Mouse (Mus musculus) cortical plate, adult 2 months (tissue): ENCODE measurements at regions not wholly inside any gene's neighbourhood (a gene's known extent, or its start where the extent isn't known, plus 50 kb on each side); places are given as distances from the start of the nearest gene placed in this dataset.

Experiments
- H3K27ac ChIP-seq: fragments of 200-500 bp; 2 replicates; pipeline ENCODE4 v1.5.1; 2012; ENCODE audit warnings: low read length, control low read depth, inconsistent platforms; ENCODE audit not compliant: insufficient read depth
- H3K4me1 ChIP-seq: fragments of 200-500 bp; 2 replicates; pipeline ENCODE4 v1.6.1; 2011; ENCODE audit warnings: low read length; ENCODE audit not compliant: control insufficient read depth, insufficient read depth
- H3K4me3 ChIP-seq: fragments of 200-500 bp; 2 replicates; pipeline ENCODE4 v1.5.1; 2011; ENCODE audit warnings: mild to moderate bottlenecking, low read length, control low read depth; ENCODE audit not compliant: insufficient read depth
- CTCF ChIP-seq: fragments of 200-500 bp; IDR thresholded peaks from 2 replicates; pipeline ENCODE4 v1.5.1; 2011; ENCODE audit warnings: mild to moderate bottlenecking, control low read depth, low read length; ENCODE audit not compliant: insufficient read depth; ENCODE audit errors: extremely low read depth
- POLR2A ChIP-seq: fragments of 200-500 bp; IDR thresholded peaks from 2 replicates; pipeline ENCODE4 v1.6.1; 2011; ENCODE audit warnings: mild to moderate bottlenecking, low read length, control low read depth; ENCODE audit not compliant: insufficient read depth; ENCODE audit errors: extremely low read depth

DNA sequence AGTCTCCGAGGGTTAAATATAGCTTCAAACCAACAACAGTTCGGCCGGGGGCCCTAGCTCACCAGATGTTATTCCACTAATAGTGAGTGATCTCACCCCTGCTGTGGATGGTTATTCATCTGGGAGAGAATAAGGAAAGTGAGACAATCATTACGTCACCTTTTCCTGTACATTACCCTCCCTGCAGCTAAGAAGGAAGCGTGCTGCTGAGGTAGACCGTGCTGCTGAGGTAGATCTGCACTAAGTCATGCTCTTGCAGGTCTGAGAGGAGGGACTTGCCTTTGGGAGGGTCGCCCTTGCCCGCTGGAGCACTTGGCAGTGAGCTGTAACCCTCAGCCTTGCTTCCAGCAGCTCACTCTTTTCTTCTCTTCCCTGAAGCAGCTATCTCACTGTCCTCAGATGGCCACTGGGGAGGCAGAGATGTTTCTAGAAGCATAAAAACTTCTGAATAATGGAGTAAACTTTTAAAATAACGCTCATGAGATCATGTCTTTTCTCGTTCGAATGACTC, 77.3 kb upstream of the Otud4 start:
- no peak overlapping the region for H3K27ac ChIP-seq
- 0 out of 2 replicates have a peak overlapping the region, but pooled peaks have one; percentile 1 for H3K4me3 ChIP-seq
- no peak for TF ChIP-seq CTCF
- TF ChIP-seq POLR2A = no peak
- peaks cover 4% of the 10 kb centered on the region; the same call in 1 of the 2 replicates for H3K4me1 ChIP-seq

DNA sequence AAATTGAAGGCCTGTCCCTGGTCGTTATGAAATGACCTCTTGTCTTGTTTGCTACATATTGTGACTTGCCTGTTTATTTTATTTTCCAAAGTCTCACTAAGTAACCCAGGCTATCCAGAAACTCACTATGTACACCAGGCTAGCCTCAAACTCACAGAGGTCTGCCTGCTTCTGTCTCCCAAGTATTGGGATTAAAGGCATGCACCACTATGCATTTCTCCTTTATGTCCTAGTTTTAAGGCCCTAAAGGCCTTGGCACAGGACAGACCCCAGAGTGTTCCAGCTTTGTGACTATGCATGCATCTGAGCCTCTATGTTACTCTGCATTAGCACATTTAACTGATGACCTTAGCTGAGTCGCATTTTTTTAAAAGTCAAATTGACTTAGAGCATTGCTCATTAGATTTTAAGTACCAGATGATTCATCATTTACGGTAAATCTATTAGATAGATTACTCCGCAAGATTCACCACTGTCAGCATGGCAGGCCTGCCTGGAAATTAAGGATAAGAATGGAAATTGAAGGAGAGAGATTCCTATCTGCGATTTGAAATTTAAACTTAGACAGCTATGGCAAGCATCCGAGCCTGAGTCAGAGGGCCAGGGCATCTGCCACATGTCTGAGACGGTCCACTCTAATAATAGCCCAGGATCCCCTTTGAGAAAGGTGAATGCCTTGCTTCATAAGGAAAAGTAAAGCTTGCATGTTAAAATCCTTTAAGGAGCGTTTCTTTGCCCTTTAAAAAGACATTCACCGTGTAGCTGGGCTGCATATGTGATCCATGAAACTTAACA, 78.0 kb upstream of the Otud4 start:
- peaks cover 4% of the 10 kb centered on the region; the same call in 1 of the 2 replicates for H3K4me1 ChIP-seq
- H3K4me3 ChIP-seq = no peak overlapping the region
- no peak for TF ChIP-seq CTCF
- TF ChIP-seq POLR2A = no peak
- no peak overlapping the region for H3K27ac ChIP-seq

DNA sequence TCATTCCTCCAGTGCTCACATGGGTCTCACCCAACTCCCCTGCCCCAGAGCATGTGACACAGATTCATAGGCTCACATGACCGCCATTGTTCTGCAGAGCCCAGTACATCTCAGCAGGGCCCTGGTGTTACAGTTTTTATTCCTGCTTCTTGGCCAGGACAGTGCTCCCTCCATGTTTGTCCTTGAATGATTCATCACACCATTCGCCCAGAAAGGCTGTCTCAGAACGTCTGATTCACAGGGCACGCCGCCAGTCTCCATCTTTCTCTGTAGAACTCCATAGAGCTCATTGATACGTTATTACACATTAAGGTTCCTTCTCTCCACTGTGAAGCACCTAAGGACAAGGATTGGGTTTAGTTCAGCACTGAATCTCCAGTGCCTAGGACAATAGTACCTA, 79.9 kb upstream of the Otud4 start:
- no peak overlapping the region for H3K4me3 ChIP-seq
- TF ChIP-seq CTCF (no peak), POLR2A (no peak)
- no peak overlapping the region for H3K27ac ChIP-seq
- H3K4me1 ChIP-seq = peaks cover 4% of the 10 kb centered on the region; the same call in 1 of the 2 replicates

DNA sequence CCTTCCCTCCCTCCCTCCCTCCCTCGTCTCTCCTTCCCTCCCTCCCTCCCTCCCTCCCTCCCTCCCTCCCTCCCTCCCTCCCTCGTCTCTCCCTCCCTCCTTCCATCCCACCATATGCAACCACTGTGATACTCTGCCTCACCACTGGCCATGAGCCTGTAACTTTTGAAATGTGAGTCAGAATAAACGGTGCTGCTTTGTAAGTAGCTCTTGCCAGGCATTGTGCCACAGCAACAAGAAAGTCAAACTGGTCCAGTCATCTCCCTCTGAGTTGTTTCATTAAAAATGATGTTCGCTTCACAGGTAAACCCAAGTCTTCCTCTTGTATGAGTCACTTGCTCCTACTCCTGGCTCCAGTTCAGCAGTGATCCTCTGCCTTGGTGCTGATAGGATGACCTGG, 85.1 kb upstream of the Otud4 start:
- no peak for TF ChIP-seq POLR2A
- H3K4me3 ChIP-seq = no peak overlapping the region
- H3K4me1 ChIP-seq = peaks cover 3% of the 10 kb centered on the region; the same call in 1 of the 2 replicates
- no peak overlapping the region for H3K27ac ChIP-seq

DNA sequence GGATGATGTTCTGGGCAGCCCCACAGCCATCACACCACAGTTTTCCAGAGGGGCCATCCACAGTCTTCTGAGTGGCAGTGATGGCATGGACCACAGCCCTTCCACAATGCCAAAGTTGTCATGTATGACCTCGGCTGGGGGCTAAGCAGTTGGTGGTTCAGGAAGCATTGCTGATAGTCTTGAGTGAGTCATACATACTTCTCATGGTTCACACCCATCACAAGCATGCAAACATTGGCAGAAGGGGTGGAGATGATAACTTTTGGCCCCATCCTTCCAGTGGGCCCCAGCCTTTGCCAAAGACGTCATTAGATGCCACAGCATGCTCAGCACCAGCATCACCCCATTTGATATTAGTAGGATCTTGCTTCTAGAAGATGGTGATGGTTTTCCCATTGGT, 89.3 kb upstream of the Otud4 start:
- Histone ChIP-seq H3K4me3 (no peak overlapping the region), H3K4me1 (no peaks in the 10 kb centered on the region), H3K27ac (no peak overlapping the region)
- no peak for TF ChIP-seq POLR2A
- no peak for TF ChIP-seq CTCF

DNA sequence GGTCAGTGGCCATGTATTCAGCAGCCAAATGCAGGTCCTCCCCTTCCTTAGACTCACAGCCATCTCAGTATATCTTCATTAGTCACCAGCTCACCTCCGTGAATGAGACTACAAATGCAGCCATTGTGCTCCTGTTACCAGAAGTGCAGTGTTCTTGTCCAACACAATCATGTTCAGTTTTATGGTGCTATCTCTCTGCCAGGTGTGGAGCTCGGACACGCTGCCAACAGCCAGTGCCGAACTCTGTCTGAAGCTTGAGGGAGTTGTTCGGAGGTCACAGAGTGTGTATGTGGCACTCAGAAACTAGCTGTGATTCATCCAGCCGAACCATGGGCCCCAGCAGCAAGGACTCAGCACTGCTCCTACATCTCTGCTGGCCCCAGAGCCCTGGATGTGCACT, 91.3 kb upstream of the Otud4 start:
- TF ChIP-seq CTCF = no peak
- TF ChIP-seq POLR2A = no peak
- no peak overlapping the region for H3K4me3 ChIP-seq
- no peak overlapping the region for H3K27ac ChIP-seq
- no peaks in the 10 kb centered on the region for H3K4me1 ChIP-seq

DNA sequence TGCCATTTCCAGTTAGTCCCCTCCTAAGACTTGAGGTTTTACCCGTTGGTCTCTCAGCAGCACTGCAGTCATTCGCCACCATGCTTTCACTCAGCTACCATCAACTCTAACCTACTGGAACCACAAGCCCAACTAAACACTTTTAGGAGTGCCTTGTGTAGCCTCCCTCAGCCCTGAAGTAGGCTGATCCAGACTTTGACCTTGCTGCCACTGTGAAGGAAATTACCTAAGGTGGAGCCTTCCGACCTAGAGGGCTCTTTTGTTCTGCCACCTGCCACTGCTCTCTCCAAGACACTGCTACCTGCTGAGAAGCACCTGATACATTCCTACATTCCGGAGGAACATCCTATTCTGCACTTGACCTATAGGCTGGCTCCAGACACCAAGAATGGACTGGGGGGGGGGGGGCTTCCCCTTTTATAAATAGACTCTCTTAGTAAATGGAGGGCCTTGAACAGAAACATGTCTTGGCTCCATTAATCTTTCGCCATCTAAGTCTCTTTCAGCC, 93.5 kb upstream of the Otud4 start:
- Histone ChIP-seq H3K4me3 (no peak overlapping the region), H3K4me1 (no peaks in the 10 kb centered on the region), H3K27ac (no peak overlapping the region)
- no peak for TF ChIP-seq CTCF
- no peak for TF ChIP-seq POLR2A

DNA sequence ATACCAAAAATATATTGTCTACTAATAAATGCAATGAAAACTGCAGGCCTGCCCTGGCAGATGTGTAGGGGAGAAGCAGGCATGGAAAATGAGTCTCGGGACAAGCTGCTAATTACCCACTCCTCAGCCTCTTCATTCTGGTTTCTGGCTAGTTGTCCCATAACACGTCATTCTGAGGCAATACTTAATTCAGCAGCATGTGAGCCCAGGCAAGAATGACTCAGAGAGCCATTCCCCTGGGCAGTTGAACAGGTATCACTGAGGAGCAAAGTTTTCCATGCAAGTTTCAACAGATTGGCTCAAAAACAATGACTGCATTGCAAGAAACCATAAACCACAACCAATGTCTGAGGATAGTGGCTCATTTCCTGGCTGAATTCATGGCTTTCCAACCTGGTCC, 97.0 kb upstream of the Otud4 start:
- no peak overlapping the region for H3K4me3 ChIP-seq
- no peak overlapping the region for H3K27ac ChIP-seq
- TF ChIP-seq POLR2A = no peak
- TF ChIP-seq CTCF = no peak

DNA sequence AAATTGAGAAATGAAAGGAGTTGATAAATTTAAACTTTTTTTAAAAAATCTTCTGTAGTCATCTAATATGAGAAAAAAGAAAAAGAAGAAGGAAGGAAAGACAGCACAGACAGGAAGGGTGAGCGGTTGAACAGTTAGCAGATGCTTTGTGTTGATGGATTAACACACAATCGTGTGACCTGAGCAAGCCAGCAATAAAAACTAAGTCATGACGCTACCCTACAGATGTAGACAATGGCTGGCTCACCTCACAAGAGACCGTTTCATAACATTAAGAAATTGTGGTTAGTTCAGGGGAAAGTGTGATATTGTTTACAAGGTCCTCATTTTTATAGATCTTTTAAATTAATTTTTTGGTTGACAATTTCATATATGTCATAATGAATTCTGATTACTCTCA, 99.4 kb upstream of the Otud4 start:
- H3K27ac ChIP-seq = no peak overlapping the region
- H3K4me3 ChIP-seq = no peak overlapping the region
- H3K4me1 ChIP-seq = no peaks in the 10 kb centered on the region
- TF ChIP-seq CTCF (no peak), POLR2A (no peak)

More for the DNA sequence above, 97.0 kb upstream of the Otud4 start:
- no peaks in the 10 kb centered on the region for H3K4me1 ChIP-seq

DNA sequence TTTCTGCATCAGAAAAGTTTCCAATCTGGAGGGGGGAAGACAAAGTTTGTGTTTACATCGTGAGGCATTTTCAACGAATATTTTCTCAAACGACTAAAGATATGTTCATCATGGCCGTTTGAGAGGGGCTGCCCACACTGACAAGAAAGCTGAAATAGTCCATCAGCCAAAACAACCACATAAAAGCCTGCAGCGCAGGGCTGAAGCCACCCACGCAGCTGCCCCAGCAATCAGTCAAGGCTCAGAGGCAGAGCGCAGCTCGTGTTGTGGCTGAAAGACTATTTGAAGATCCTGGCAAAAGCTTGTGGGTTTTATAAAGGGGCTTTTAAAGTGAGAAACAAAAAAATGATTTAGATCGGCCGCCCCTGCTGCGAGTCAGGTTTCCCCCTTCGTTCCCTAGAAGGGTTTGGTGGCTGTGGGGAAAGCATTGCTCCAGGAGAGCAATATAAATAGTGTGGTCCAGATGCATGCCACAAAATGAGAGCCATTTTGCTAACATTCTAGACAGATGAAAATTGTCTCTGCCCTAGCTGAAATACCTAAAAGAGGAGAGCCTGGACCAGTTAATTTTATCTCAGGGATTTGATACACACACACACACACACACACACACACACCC, 105.0 kb upstream of the Otud4 start:
- Histone ChIP-seq H3K4me3 (no peak overlapping the region), H3K4me1 (no peaks in the 10 kb centered on the region), H3K27ac (no peak overlapping the region)
- TF ChIP-seq POLR2A (no peak), CTCF (no peak)
